Mouse (Mus musculus) forebrain, embryonic 11.5 days (tissue): ENCODE data around the gene Slc25a53. TPM values are rescaled to one million over a fixed set of nuclear protein-coding genes. Genes with fewer than 3 reads are reported as not detected.
"Not testable (repeated sequence)": the region's sequence is repeated elsewhere in the genome, so short reads cannot be mapped to it uniquely, and the experiment has no call there.

Experiments used
- ATAC-seq: fragments of 200-750 bp; cut with Nextera tagmentation; replicated peaks from 2 replicates; pipeline ENCODE4 v1.8.0; 2017; ENCODE audit warnings: moderate TSS enrichment; ENCODE audit not compliant: low FRiP score
- DNase-seq: peaks from one replicate; pipeline ENCODE4 v3.0.0-alpha.2; 2017; ENCODE audit warnings: low spot score
- H3K27ac ChIP-seq: fragments of 300-500 bp; sonication (generic); 2 replicates; pipeline ENCODE4 v1.5.1; 2014; ENCODE audit warnings: low read depth, low read length
- H3K27me3 ChIP-seq: fragments of 300-500 bp; sonication (generic); 2 replicates; pipeline ENCODE4 v1.6.1; 2014; ENCODE audit warnings: mild to moderate bottlenecking, low read length, mixed read lengths; ENCODE audit not compliant: control insufficient read depth, insufficient read depth
- H3K36me3 ChIP-seq: fragments of 300-500 bp; sonication (generic); 2 replicates; pipeline ENCODE4 v1.6.1; 2014; ENCODE audit warnings: mild to moderate bottlenecking, low read length, moderate library complexity, mixed read lengths; ENCODE audit not compliant: control insufficient read depth, insufficient read depth
- H3K4me1 ChIP-seq: fragments of 300-500 bp; sonication (generic); replicated peaks from 2 replicates; pipeline ENCODE4 v1.6.1; 2014; ENCODE audit warnings: low read length, mixed read lengths; ENCODE audit not compliant: control insufficient read depth, insufficient read depth
- H3K4me2 ChIP-seq: fragments of 300-500 bp; sonication (generic); 2 replicates; pipeline ENCODE4 v1.6.1; 2014; ENCODE audit warnings: low read depth, mild to moderate bottlenecking, low read length, moderate library complexity, mixed read lengths; ENCODE audit not compliant: severe bottlenecking
- H3K4me3 ChIP-seq: fragments of 300-500 bp; sonication (generic); 2 replicates; pipeline ENCODE4 v1.5.1; 2014; ENCODE audit warnings: low read depth, low read length
- H3K9ac ChIP-seq: fragments of 300-500 bp; sonication (generic); 2 replicates; pipeline ENCODE4 v1.6.1; 2014; ENCODE audit warnings: low read length
- H3K9me3 ChIP-seq: fragments of 300-500 bp; sonication (generic); 2 replicates; pipeline ENCODE4 v1.6.1; 2016; ENCODE audit warnings: low read length, mixed read lengths; ENCODE audit not compliant: control insufficient read depth
- WGBS: fragments of 180-500 bp; shearing (Covaris S2); extraction: QIAGEN DNeasy Blood & Tissue Kit; methylation state at CpG from one replicate; pipeline ENCODE4 v1.1.7; 2014; 5-methylcytosine and 5-hydroxymethylcytosine counted together
- polyA plus RNA-seq: library from polyadenylated mRNA; unstranded; fragments of >200 nt; fragmentation: Nextera tagmentation; extraction: Ambion mirVana; gene quantifications from 2 replicates; pipeline ENCODE4 v1.2.1, GENCODE M21; 2014

The Slc25a53 gene
- polyA plus RNA-seq, 1 experiment from 2014 or later = 13.7 TPM

DNA sequence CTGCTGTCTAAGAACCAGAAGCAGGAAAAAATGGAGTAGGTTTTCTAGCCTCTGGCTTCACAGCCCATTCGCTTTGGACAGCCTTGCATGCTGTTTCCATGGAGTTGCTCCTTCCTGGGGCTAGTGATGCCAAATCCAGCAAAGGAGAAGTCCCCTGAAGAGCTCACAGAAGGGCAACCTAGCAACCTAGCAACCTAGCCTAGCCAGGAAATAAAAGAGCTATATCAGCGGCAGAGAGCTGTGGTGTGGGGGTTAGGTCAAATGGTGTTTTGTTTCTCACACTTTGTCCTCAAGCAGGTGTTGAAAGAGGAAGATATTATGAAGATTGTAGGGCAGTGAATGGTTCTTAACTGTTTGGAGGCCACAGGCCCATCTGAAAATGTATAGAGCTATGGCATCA, 46.8 kb downstream of the Slc25a53 start:
- Histone ChIP-seq H3K4me1 (no peaks in the 10 kb centered on the region), H3K4me3 (no peak overlapping the region), H3K9ac (no peak overlapping the region), H3K27ac (no peak overlapping the region), H3K36me3 (no peaks in the 10 kb centered on the region), H3K4me2 (no peak overlapping the region), H3K27me3 (peaks cover 2% of the 10 kb centered on the region; the same call in 1 of the 2 replicates), H3K9me3 (no peaks in the 10 kb centered on the region)
- ATAC-seq (no peak), DNase-seq (no peak)
- 48% methylated on average over 2 of the region's 2 CpGs for WGBS

DNA sequence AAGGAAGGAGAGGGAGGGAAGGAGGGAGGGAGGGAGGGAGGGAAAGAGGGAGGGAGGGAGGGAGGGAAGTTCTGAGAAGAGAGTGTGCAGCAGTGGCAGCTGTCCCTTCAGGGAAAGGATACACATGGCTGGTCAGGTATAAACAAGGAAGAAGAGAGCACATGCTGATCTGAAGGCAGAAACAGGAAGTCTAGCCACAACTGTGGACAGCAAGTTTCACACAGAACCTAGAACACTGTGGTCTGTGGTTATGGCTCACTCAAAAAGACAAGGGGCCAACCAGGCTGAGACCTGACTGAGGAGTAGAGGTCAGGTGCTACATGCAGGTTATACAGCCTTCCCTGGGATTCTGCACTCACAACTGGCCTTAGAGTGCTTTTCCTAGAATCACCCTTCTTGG, 52.1 kb downstream of the Slc25a53 start:
- no peak overlapping the region for H3K27ac ChIP-seq
- H3K4me3 ChIP-seq = no peak overlapping the region
- no peak for DNase-seq
- H3K9ac ChIP-seq = no peak overlapping the region
- no peaks in the 10 kb centered on the region for H3K9me3 ChIP-seq
- no peaks in the 10 kb centered on the region for H3K27me3 ChIP-seq
- no peaks in the 10 kb centered on the region for H3K4me1 ChIP-seq
- H3K4me2 ChIP-seq = no peak overlapping the region
- no peaks in the 10 kb centered on the region for H3K36me3 ChIP-seq
- ATAC-seq = no peak

DNA sequence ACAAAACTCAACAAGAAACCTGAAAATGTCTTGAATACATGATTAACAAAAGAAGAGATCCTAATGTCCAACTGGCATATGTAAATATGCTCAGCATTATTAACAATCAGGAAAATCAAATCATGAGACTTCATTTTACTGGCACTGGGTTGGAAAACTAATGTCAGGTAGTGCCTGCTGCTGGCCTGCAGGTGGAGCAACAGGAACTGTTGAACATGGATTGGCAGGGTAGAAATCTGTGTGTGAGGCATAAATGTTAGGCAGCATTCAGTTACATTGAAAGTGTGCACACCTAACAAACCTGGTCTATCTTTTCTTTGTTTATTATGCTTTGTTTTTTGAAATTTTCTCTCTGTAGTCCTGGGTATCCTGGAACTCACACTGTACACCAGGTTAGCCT, 59.5 kb downstream of the Slc25a53 start:
- no peak for ATAC-seq
- H3K36me3 ChIP-seq = no peaks in the 10 kb centered on the region
- no peaks in the 10 kb centered on the region for H3K27me3 ChIP-seq
- H3K9ac ChIP-seq = no peak overlapping the region
- DNase-seq = no peak
- H3K9me3 ChIP-seq = no peaks in the 10 kb centered on the region
- no peak overlapping the region for H3K27ac ChIP-seq
- H3K4me1 ChIP-seq = no peaks in the 10 kb centered on the region
- H3K4me2 ChIP-seq = no peak overlapping the region
- no peak overlapping the region for H3K4me3 ChIP-seq

DNA sequence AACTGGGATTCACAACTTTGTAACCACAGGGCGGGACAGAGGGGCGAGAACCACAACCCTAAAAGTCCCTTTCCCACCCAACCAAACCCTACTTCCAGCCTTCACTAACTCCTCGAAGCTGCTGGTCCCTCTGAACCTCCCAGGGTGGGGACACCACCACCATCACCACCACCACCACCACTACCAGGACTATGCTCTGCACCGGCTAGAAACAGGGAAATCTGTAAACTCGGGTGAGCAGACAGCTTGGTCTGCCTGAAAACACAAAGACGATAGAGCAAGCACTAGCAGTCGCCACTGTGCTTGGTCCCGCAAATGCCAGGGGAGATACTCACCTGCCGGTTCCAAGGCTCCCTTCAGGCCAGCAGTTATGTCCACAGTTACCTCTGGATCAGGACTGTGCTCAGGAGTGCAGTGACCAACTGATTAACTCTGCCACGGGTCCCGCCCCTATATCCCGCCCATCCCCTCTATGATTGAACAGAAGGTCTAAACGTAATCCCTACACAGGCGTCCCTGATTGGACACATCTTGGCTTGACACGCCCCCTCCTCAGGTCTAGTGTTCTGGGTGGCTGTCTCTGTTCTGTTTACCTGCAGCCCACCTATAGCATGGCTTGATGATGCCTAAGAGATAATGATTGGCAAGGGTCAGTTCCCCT, 61.5 kb downstream of the Slc25a53 start, which contains the start of the genes Tmsb15l and Tmsb15b1:
Tmsb15l (minus strand) TSS at position 446 of the 661 bp plus-strand sequence.
Tmsb15b1 (minus strand) TSS at position 451 of the 661 bp plus-strand sequence.
- Histone ChIP-seq H3K4me3 (peak within 1 kb of the TSS; percentile 29), H3K27me3 (no peaks in the 10 kb centered on the region), H3K36me3 (no peaks in the 10 kb centered on the region), H3K9me3 (no peaks in the 10 kb centered on the region), H3K4me1 (no peaks in the 10 kb centered on the region), H3K9ac (no peak within 1 kb of the TSS), H3K27ac (no peak within 1 kb of the TSS), H3K4me2 (peak within 1 kb of the TSS; percentile 46)
- WGBS = 25% methylated on average over 15 of the region's 15 CpGs
- peak; percentile 76 for DNase-seq
- ATAC-seq = peak; percentile 100

DNA sequence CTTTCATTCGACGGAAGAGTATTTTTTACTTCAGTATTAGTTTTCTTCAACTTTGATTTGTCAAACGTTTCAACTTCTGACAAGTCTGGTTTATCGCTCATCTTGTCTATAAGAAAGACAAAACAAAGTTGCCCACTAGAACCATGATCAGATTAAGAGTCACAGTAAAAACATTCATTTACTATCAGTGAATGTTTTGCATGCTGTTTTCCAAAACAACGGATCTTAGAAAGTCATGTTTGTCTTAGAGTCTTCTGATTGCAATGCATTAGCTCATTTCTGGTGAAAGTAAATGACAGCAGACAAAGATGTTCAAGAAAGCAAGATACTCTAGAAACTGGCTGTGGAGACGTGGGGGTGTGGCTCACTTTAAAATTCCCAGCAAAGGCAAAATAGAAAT, 62.7 kb downstream of the Slc25a53 start, which contains the start of gene Tmsb15b2:
Tmsb15b2 (minus strand) TSS at position 101 of the 400 bp plus-strand sequence.
- H3K9me3 ChIP-seq, H3K27me3 ChIP-seq, H3K27ac ChIP-seq, ATAC-seq, H3K4me1 ChIP-seq, H3K36me3 ChIP-seq, H3K9ac ChIP-seq, DNase-seq: not testable (repeated sequence)
- peak within 1 kb of the TSS; percentile 29 for H3K4me3 ChIP-seq
- WGBS = 87% methylated on average over 6 of the region's 6 CpGs
- peak within 1 kb of the TSS; percentile 46 for H3K4me2 ChIP-seq

DNA sequence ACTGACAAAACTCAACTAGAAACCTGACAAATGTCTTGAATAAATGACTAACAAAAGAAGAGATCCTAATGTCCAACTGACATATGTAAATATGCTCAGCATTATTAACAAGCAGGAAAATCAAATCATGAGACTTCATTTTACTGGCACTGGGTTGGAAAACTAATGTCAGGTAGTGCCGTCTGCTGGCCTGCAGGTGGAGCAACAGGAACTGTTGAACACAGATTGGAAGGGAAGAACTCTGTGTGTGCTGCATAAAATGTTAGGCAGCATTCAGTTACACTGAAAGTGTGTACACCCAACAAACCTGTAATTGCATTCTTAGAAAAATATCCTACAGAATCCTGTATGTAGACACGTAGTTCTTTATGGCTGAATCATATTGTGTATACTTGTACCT, 78.4 kb downstream of the Slc25a53 start:
- Histone ChIP-seq H3K36me3 (no peaks in the 10 kb centered on the region), H3K27ac (no peak overlapping the region), H3K4me2 (no peak overlapping the region), H3K27me3 (no peaks in the 10 kb centered on the region), H3K4me3 (no peak overlapping the region), H3K4me1 (no peaks in the 10 kb centered on the region), H3K9me3 (no peaks in the 10 kb centered on the region), H3K9ac (no peak overlapping the region)
- DNase-seq = no peak
- WGBS = 24% methylated on average over 2 of the region's 2 CpGs
- 0 out of 2 replicates have a peak, but pooled peaks have one; percentile 18 for ATAC-seq

DNA sequence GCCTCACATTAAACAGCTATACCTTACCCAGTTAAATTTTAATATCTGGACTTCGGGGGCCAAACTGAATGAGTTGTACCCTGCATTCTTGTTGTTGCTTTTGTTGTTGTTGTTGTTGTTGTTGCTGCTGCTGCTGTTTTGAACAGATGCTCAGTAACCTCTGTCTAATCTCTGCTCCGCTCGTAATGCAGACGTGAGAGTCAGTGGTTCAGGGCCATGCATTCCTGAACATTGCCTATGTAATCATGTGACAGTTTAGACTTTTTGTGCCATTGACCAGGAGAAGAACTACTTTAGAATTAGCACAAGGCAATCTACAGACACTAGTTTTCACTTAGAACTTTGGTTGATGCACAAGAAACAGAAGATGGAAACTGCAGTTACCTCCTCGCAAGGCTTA, 79.8 kb downstream of the Slc25a53 start:
- H3K36me3 ChIP-seq, H3K27ac ChIP-seq, H3K27me3 ChIP-seq, DNase-seq, H3K4me3 ChIP-seq, H3K9ac ChIP-seq, H3K4me1 ChIP-seq, H3K9me3 ChIP-seq: not testable (repeated sequence)
- peak overlapping the region; percentile 33; the same call in 1 of the 2 replicates for H3K4me2 ChIP-seq
- 64% methylated on average over 5 of the region's 5 CpGs for WGBS
- ATAC-seq = 0 out of 2 replicates have a peak, but pooled peaks have one; percentile 10

DNA sequence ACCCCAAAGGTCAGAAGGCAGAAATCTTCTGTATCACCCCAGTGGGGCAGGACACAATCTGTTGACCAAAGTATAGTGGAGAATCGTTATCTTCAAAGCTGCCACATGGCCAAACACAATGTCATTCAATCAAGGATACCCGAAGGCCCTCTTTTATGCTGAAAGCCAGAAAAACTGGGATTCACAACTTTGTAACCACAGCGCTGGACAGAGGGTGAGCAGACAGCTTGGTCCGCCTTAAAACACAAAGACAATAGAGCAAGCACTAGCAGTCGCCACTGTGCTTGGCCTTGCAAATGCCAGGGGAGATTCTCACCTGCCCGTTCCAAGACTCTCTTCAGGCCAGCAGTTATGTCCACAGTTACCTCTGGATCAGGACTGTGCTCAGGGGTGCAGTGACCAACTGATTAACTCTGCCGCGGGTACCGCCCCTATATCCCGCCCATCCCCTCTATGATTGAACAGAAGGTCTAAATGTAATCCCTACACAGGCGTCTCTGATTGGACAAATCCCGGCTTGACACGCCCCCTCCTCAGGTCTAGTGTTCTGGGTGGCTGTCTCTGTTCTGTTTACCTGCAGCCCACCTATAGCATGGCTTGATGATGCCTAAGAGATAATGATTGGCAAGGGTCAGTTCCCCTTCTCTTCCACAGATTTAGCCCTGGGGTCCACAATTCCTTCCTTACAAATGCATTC, 80.4 kb downstream of the Slc25a53 start:
- H3K4me1 ChIP-seq, H3K27me3 ChIP-seq, H3K36me3 ChIP-seq, H3K9ac ChIP-seq, H3K27ac ChIP-seq, H3K9me3 ChIP-seq: not testable (repeated sequence)
- DNase-seq (peak; percentile 63), ATAC-seq (peak; percentile 100)
- Histone ChIP-seq H3K4me2 (peak overlapping the region; percentile 41; the same call in 1 of the 2 replicates), H3K4me3 (peak overlapping the region; percentile 25)
- 30% methylated on average over 13 of the region's 13 CpGs for WGBS
